9 mouse cellular contexts compared by ENCODE assay signal in genomic region chr13:103978286-103978866, GRCm38 (mm10). TPM values are rescaled to one million over a fixed set of nuclear protein-coding genes. Genes with fewer than 3 reads are reported as not detected.
DNase-seq lines count a peak whose midpoint lies in the region; TF ChIP-seq lines count a peak whose summit lies in the region.
"Had no signal": no experiment of that assay in that cellular context is flagged by ENCODE, and none has a peak within 500 bp of the region (broad histone marks: within the 10 kb centered on the region; RNA-seq: fewer than 3 reads in every experiment).

No protein-coding gene starts in this region.

- intact Hi-C loops in left cerebral cortex, postnatal 25 days (cut with DNase I), result no loop called here

- no peaks in the 10 kb centered on the region for H3K27me3 ChIP-seq in testis, adult 2 months (ENCODE audit: control insufficient read depth, insufficient read depth, low read length)
- H3K27me3 ChIP-seq: forebrain, embryonic 12.5 days had no signal

- no peaks in the 10 kb centered on the region for H3K36me3 ChIP-seq in testis, adult 2 months (ENCODE audit: control insufficient read depth, insufficient read depth, low read length)
- H3K36me3 ChIP-seq: forebrain, embryonic 12.5 days had no signal

- DNase-seq in testis, postnatal 14 days (ENCODE audit: low spot score), result no peak
- peak; percentile 12 to 17 for DNase-seq in heart, adult 9 months (ENCODE audit: low spot score in 2 of 2)
- DNase-seq in kidney, postnatal 14 days, result peak; percentile 58
- DNase-seq in urinary bladder, postnatal 36 days (ENCODE audit: low spot score in 2 of 2), result peak; percentile 24 to 51
- DNase-seq in layer of hippocampus, adult 9-10 months (ENCODE audit: low spot score), result no peak
- DNase-seq in left cerebral cortex, postnatal 25 days (ENCODE audit: low spot score in 2 of 2), result no peak
- no peak for DNase-seq in layer of hippocampus, adult 18-20 months (ENCODE audit: low spot score in 2 of 2)

- no peak for TF ChIP-seq CTCF in testis, adult 2 months (IDR thresholded peaks at IDR 0.05; ENCODE audit: control insufficient read depth, insufficient read depth, insufficient replicate concordance, low read depth, low read length)

- no peak overlapping the region for H3K4me3 ChIP-seq in testis, adult 2 months (ENCODE audit: control insufficient read depth, low read depth, low read length)
- H3K4me3 ChIP-seq: forebrain, embryonic 12.5 days had no signal

- no peak for TF ChIP-seq POLR2A in testis, adult 2 months (IDR thresholded peaks at IDR 0.05; ENCODE audit: control insufficient read depth, low read depth, low read length)

- H3K27ac ChIP-seq in testis, adult 2 months (ENCODE audit: control insufficient read depth, insufficient read depth, low read depth, low read length), result peak overlapping the region; percentile 21
- H3K27ac ChIP-seq: forebrain, embryonic 12.5 days had no signal

- H3K4me1 ChIP-seq in testis, adult 2 months (ENCODE audit: control insufficient read depth, insufficient read depth, low read length), result no peaks in the 10 kb centered on the region
- H3K4me1 ChIP-seq: forebrain, embryonic 12.5 days had no signal

RNA-seq across cellular contexts. Expression of gene Erbin, which starts 58.1 kb away (rescaled TPM):
- 4.3 and 4.9 TPM in 2 replicates for polyA plus RNA-seq in testis, adult 2 months (2012; rRNA removed)
- total RNA-seq in left cerebral cortex, postnatal 25 days (2021), result 10 to 100 TPM; 32.5 to 39.5 TPM
- total RNA-seq in layer of hippocampus, adult 18-20 months (2021), result 10 to 100 TPM; 45.5 to 54.8 TPM

Comparison
In these comparisons a context has a peak if more than half of its experiments do, and no peak if none do; other contexts are left out.
1. DNase-seq: peak in heart, adult 9 months (2 of 2), kidney, postnatal 14 days (single experiment) and urinary bladder, postnatal 36 days (2 of 2); none in testis, postnatal 14 days (single experiment), layer of hippocampus, adult 9-10 months (single experiment), left cerebral cortex, postnatal 25 days (0 of 2) and layer of hippocampus, adult 18-20 months (0 of 2).